In genomic region chr3:89377831-89378230, GRCm38 (mm10) we compare ENCODE assay signal across 10 mouse cellular contexts. TPM values are rescaled to one million over a fixed set of nuclear protein-coding genes. Genes with fewer than 3 reads are reported as not detected.
DNase-seq lines count a peak whose midpoint lies in the region; ATAC-seq lines count a peak whose summit lies in the region.
"Had no signal": no experiment of that assay in that cellular context is flagged by ENCODE, and none has a peak within 500 bp of the region (broad histone marks: within the 10 kb centered on the region; RNA-seq: fewer than 3 reads in every experiment).

No protein-coding gene starts in this region.

- H3K4me3 ChIP-seq in heart, embryonic 16.5 days (ENCODE audit: low read length), result no peak overlapping the region; the same call in 1 of the 2 replicates
- H3K4me3 ChIP-seq in forebrain, embryonic 16.5 days (replicated peaks; ENCODE audit: low read length), result no peak overlapping the region; the same call in 1 of the 2 replicates
- H3K4me3 ChIP-seq in midbrain, embryonic 12.5 days, result peak overlapping the region; percentile 59; the same call in 1 of the 2 replicates

- no peak overlapping the region for H3K9ac ChIP-seq in heart, embryonic 16.5 days (ENCODE audit: low read length)
- peak overlapping the region; percentile 86 for H3K9ac ChIP-seq in forebrain, embryonic 16.5 days (replicated peaks; ENCODE audit: low read depth, low read length)
- no peak overlapping the region for H3K9ac ChIP-seq in midbrain, embryonic 12.5 days (replicated peaks)

- peak overlapping the region; percentile 72; the same call in 1 of the 2 replicates for H3K4me2 ChIP-seq in heart, embryonic 16.5 days (ENCODE audit: low read depth, low read length)
- peak overlapping the region; percentile 92 for H3K4me2 ChIP-seq in forebrain, embryonic 16.5 days (ENCODE audit: low read length)
- H3K4me2 ChIP-seq in midbrain, embryonic 12.5 days (replicated peaks), result peak overlapping the region; percentile 89; the same call in 1 of the 2 replicates

- DNase-seq in heart, postnatal 4 days, result no peak
- peak; percentile 37 for DNase-seq in adipocyte (ENCODE audit: low spot score)
- no peak for DNase-seq in embryo, embryonic 9.5 days (ENCODE audit: extremely low spot score)
- no peak for DNase-seq in frontal cortex, postnatal 10 days (ENCODE audit: low spot score in 2 of 2)
- DNase-seq in testis, postnatal 10 days (ENCODE audit: low spot score), result no peak

- no peak overlapping the region for H3K27ac ChIP-seq in heart, embryonic 16.5 days (ENCODE audit: low read length)
- no peak overlapping the region for H3K27ac ChIP-seq in forebrain, embryonic 16.5 days (ENCODE audit: low read length)
- H3K27ac ChIP-seq in midbrain, embryonic 12.5 days (replicated peaks), result no peak overlapping the region

- H3K27me3 ChIP-seq in heart, embryonic 16.5 days (ENCODE audit: control insufficient read depth, insufficient read depth, low read length), result no peaks in the 10 kb centered on the region
- H3K27me3 ChIP-seq in forebrain, embryonic 16.5 days (replicated peaks; ENCODE audit: control insufficient read depth, insufficient read depth, low read length), result no peaks in the 10 kb centered on the region
- 0 out of 2 replicates have a peak, but pooled peaks cover 2% of the 10 kb centered on the region for H3K27me3 ChIP-seq in midbrain, embryonic 12.5 days

- H3K36me3 ChIP-seq in heart, embryonic 16.5 days (ENCODE audit: control insufficient read depth, insufficient read depth), result peaks cover 9% of the 10 kb centered on the region; the same call in 1 of the 2 replicates
- H3K36me3 ChIP-seq in forebrain, embryonic 16.5 days (ENCODE audit: control insufficient read depth, insufficient read depth), result no peaks in the 10 kb centered on the region
- no peaks in the 10 kb centered on the region for H3K36me3 ChIP-seq in midbrain, embryonic 12.5 days

- ATAC-seq in heart, embryonic 16.5 days (replicated peaks; ENCODE audit: extremely low read depth, insufficient read depth, low FRiP score), result no peak
- no peak; the same call in 1 of the 2 replicates for ATAC-seq in forebrain, embryonic 16.5 days
- no peak; the same call in 1 of the 2 replicates for ATAC-seq in midbrain, embryonic 12.5 days (ENCODE audit: low FRiP score, low read depth)

- H3K4me1 ChIP-seq in heart, embryonic 16.5 days (ENCODE audit: control insufficient read depth, insufficient read depth, low read length), result peaks cover 3% of the 10 kb centered on the region; the same call in 1 of the 2 replicates
- H3K4me1 ChIP-seq in forebrain, embryonic 16.5 days (replicated peaks; ENCODE audit: control insufficient read depth, insufficient read depth, low read length), result peaks cover 12% of the 10 kb centered on the region
- H3K4me1 ChIP-seq in midbrain, embryonic 12.5 days, result peaks cover 15% of the 10 kb centered on the region

- no peaks in the 10 kb centered on the region for H3K9me3 ChIP-seq in heart, embryonic 16.5 days (replicated peaks; ENCODE audit: control insufficient read depth, low read length)
- no peaks in the 10 kb centered on the region for H3K9me3 ChIP-seq in forebrain, embryonic 16.5 days (ENCODE audit: control insufficient read depth, low read length)
- H3K9me3 ChIP-seq in midbrain, embryonic 12.5 days, result no peaks in the 10 kb centered on the region

- 70% methylated on average over 4 of the region's 4 CpGs for WGBS in heart, embryonic 16.5 days
- WGBS in forebrain, embryonic 16.5 days, result 74% methylated on average over 4 of the region's 4 CpGs
- 65% methylated on average over 4 of the region's 4 CpGs for WGBS in midbrain, embryonic 12.5 days

RNA-seq across cellular contexts. Expression of gene Dcst1, which starts 12.8 kb away (rescaled TPM):
- polyA plus RNA-seq in heart, embryonic 16.5 days (2015; fragmentation: Nextera tagmentation; extraction: Ambion mirVana), result 0.06 and 0.21 TPM in 2 replicates
- under 1 TPM; 0.21 to 0.72 TPM for total RNA-seq in heart, postnatal 4 days (2021)
- polyA plus RNA-seq in forebrain, embryonic 16.5 days (2015; fragmentation: Nextera tagmentation; extraction: Ambion mirVana), result 1.2 and 1.3 TPM in 2 replicates
- 0.20 and 0.65 TPM in 2 replicates for polyA plus RNA-seq in midbrain, embryonic 12.5 days (2016; fragmentation: Nextera tagmentation; extraction: Ambion mirVana)
- total RNA-seq: gastrocnemius, postnatal 36 days; megakaryocyte progenitor cell, adult 5-6 weeks had no signal

RNA-seq across cellular contexts. Expression of gene Dcst2, which starts 16.1 kb away (rescaled TPM):
- not detected in 2 replicates for polyA plus RNA-seq in heart, embryonic 16.5 days (2015; fragmentation: Nextera tagmentation; extraction: Ambion mirVana)
- under 1 TPM; 0.14 to 0.23 TPM for total RNA-seq in heart, postnatal 4 days (2021)
- 0.27 TPM in 1 of 2 replicates, not detected in the other for polyA plus RNA-seq in forebrain, embryonic 16.5 days (2015; fragmentation: Nextera tagmentation; extraction: Ambion mirVana)
- polyA plus RNA-seq in midbrain, embryonic 12.5 days (2016; fragmentation: Nextera tagmentation; extraction: Ambion mirVana), result 0.22 and 0.29 TPM in 2 replicates
- total RNA-seq: gastrocnemius, postnatal 36 days; megakaryocyte progenitor cell, adult 5-6 weeks had no signal

RNA-seq across cellular contexts. Expression of gene Zbtb7b, which starts 16.7 kb away (rescaled TPM):
- 1.7 and 2.6 TPM in 2 replicates for polyA plus RNA-seq in heart, embryonic 16.5 days (2015; fragmentation: Nextera tagmentation; extraction: Ambion mirVana)
- total RNA-seq in heart, postnatal 4 days (2021), result 10 to 100 TPM; 13.8 to 15.1 TPM
- polyA plus RNA-seq in forebrain, embryonic 16.5 days (2015; fragmentation: Nextera tagmentation; extraction: Ambion mirVana), result 0.51 and 0.77 TPM in 2 replicates
- 0.63 and 0.71 TPM in 2 replicates for polyA plus RNA-seq in midbrain, embryonic 12.5 days (2016; fragmentation: Nextera tagmentation; extraction: Ambion mirVana)

RNA-seq across cellular contexts. Expression of gene Lenep, which starts 24.8 kb away (rescaled TPM):
- polyA plus RNA-seq in heart, embryonic 16.5 days (2015; fragmentation: Nextera tagmentation; extraction: Ambion mirVana), result 1.7 TPM in 1 of 2 replicates, not detected in the other
- total RNA-seq in heart, postnatal 4 days (2021), result under 1 TPM in 1 of 2 experiments, not detected in 1; 0.68 TPM
- polyA plus RNA-seq in forebrain, embryonic 16.5 days (2015; fragmentation: Nextera tagmentation; extraction: Ambion mirVana), result 0.77 TPM in 1 of 2 replicates, not detected in the other
- 1.1 and 1.5 TPM in 2 replicates for polyA plus RNA-seq in midbrain, embryonic 12.5 days (2016; fragmentation: Nextera tagmentation; extraction: Ambion mirVana)

RNA-seq across cellular contexts. Expression of gene Adam15, which starts 28.0 kb away (rescaled TPM):
- polyA plus RNA-seq in heart, embryonic 16.5 days (2015; fragmentation: Nextera tagmentation; extraction: Ambion mirVana), result 61.5 and 73.6 TPM in 2 replicates
- total RNA-seq in heart, postnatal 4 days (2021), result 10 to 100 TPM; 93.6 to 95.2 TPM
- 40.4 and 55.2 TPM in 2 replicates for polyA plus RNA-seq in forebrain, embryonic 16.5 days (2015; fragmentation: Nextera tagmentation; extraction: Ambion mirVana)
- polyA plus RNA-seq in midbrain, embryonic 12.5 days (2016; fragmentation: Nextera tagmentation; extraction: Ambion mirVana), result 35.0 and 37.0 TPM in 2 replicates
